Mouse (Mus musculus): ENCODE data around the gene Lpp. TPM values are rescaled to one million over a fixed set of nuclear protein-coding genes. Genes with fewer than 3 reads are reported as not detected.

Lpp gene
- polyA plus RNA-seq, 1 experiment: 18.7 TPM

- TF ChIP-seq CTCF (IDR thresholded peaks at IDR 0.05; ENCODE audit: insufficient read depth, low read length) (no peak), POLR2A (IDR thresholded peaks at IDR 0.05; ENCODE audit: borderline replicate concordance, extremely low read depth, low read depth, low read length) (no peak)
- WGBS: 55% methylated on average over 8 of the region's 8 CpGs
- Histone ChIP-seq H3K4me3 (replicated peaks; ENCODE audit: extremely low read depth, low read depth, low read length) (no peak overlapping the region), H3K4me1 (ENCODE audit: control insufficient read depth, insufficient read depth, low read length) (peaks cover 28% of the 10 kb centered on the region)
- no peak for DNase-seq
These were observed 96.4 kb downstream of the Lpp start for GRCm38 (mm10) chr16:24489516-24490285.

DNA sequence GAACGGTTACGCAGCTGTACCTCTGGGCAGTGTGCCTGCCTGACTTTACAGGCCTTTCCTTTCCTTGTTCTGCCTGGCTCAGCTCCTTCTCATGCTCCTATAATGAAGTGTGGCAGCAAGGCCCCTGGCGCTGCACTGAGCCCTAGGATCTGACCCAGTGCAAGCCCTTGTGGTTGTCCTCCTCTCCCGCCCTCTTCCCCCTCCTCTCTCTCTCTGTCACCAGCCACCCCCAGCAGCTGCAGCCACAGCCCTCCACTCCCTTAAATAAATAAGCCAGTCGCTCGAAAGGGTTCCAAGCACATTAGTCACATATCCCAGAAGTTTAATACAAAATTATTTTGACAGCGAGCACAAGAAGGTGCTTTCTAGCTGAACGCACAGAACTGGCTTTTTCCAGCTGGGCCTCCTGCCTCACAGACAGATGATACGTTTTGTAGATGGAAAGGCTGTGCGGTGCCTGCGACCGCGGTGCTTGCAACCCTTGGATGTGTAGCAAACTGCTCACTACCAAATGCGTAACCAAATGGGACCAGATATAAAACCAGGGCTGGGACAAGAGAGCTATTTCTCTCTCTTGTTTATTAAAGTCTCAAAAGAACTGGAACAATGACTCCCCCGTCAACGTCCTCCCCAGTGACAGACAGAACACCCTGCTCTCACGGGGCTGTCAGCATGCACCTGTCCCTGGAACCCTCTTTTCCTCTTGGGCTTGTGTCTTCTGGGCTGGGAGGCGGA lies 97.6 kb downstream of the Lpp start:
- WGBS: 46% methylated on average over 18 of the region's 18 CpGs
- Histone ChIP-seq H3K4me3 (replicated peaks; ENCODE audit: extremely low read depth, low read depth, low read length) (no peak overlapping the region), H3K4me1 (ENCODE audit: control insufficient read depth, insufficient read depth, low read length) (peaks cover 38% of the 10 kb centered on the region)
- DNase-seq: peak; percentile 45
- TF ChIP-seq CTCF (IDR thresholded peaks at IDR 0.05; ENCODE audit: insufficient read depth, low read length) (no peak), POLR2A (IDR thresholded peaks at IDR 0.05; ENCODE audit: borderline replicate concordance, extremely low read depth, low read depth, low read length) (no peak)

- H3K4me3 ChIP-seq (replicated peaks; ENCODE audit: extremely low read depth, low read depth, low read length): no peak overlapping the region
- DNase-seq: no peak
- TF ChIP-seq POLR2A (IDR thresholded peaks at IDR 0.05; ENCODE audit: borderline replicate concordance, extremely low read depth, low read depth, low read length) (no peak), CTCF (IDR thresholded peaks at IDR 0.05; ENCODE audit: insufficient read depth, low read length) (no peak)
- 73% methylated on average over 2 of the region's 2 CpGs for WGBS
- peaks cover 39% of the 10 kb centered on the region for H3K4me1 ChIP-seq (ENCODE audit: control insufficient read depth, insufficient read depth, low read length)
These were observed 98.1 kb downstream of the Lpp start for GRCm38 (mm10) chr16:24491486-24491758.

DNA sequence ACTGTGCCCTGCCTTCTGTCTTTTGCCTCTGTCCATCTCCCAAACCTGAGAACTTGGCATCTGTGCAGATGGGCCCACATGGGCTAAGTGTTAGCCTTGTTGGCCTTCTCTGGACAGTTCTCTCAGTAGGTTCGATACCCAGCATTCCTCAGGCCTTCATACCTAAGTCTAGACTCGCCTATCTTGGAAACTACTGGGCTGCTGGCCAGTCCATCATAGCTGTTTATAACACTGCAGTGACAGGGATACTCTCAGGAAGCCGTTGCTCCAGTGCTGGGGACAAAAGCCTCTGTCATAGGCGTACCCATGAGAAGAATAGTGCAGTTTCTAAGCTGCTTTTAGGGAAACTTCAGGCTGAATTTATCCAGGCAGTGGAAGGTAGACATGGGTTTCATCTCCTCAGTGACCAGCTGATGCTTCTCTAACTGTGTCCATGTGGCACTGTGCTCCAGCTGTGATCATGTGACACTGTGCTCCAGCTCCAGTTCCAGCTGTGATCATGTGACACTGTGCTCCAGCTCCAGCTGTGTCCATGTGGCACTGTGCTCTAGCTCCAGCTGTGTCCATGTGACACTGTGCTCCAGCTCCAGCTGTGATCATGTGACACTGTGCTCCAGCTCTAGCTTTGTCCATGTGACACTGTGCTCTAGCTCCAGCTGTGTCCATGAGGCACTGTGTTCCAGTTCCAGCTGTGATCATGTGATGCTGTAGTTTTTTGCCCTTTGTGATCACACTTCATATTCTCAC lies 99.1 kb downstream of the Lpp start:
- H3K4me3 ChIP-seq (replicated peaks; ENCODE audit: extremely low read depth, low read depth, low read length): no peak overlapping the region
- no peak for TF ChIP-seq CTCF (IDR thresholded peaks at IDR 0.05; ENCODE audit: insufficient read depth, low read length)
- TF ChIP-seq POLR2A (IDR thresholded peaks at IDR 0.05; ENCODE audit: borderline replicate concordance, extremely low read depth, low read depth, low read length): no peak
- WGBS: 28% methylated on average over 4 of the region's 4 CpGs
- H3K4me1 ChIP-seq (ENCODE audit: control insufficient read depth, insufficient read depth, low read length): peaks cover 39% of the 10 kb centered on the region
- DNase-seq: no peak

DNA sequence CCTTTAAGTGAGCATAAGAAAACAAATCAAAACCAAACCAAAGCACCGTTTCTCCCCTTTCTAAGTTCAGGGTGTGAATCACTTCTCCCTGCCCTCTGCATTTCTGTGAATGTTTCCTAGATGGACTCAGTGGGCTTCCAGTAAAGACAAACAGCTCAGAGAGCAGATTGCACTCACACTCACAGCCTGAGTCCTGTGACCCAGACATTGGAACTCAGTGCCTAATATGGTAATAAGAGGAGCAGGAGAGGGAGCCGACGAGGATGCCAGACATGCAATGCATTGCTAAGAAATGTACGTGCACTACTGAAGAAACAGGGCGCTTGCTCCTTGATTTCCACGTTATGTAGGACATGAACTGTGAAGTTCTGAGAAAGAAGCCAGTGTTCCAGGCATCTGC lies 101.2 kb downstream of the Lpp start:
- no peak for DNase-seq
- peaks cover 33% of the 10 kb centered on the region for H3K4me1 ChIP-seq (ENCODE audit: control insufficient read depth, insufficient read depth, low read length)
- no peak overlapping the region for H3K4me3 ChIP-seq (replicated peaks; ENCODE audit: extremely low read depth, low read depth, low read length)

DNA sequence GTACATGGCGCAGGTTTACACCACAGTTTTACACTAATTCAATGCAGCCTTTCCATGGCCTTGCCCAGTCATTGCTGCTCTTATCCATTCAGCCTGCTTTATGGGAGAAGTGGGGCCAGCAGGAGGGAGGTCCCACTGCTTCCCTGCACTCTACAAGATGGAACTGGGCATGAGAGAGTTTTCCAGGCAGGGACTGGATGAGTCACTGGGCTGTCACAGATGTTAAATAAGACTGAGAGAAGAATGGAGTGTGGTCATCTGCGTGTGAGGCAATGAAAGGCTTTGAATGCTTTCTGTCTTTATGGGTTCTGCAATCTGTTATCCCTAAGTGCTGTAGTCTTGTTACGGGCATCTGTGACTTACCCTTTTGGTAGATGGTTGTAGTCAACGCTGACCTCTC lies 102.2 kb downstream of the Lpp start:
- no peak for TF ChIP-seq CTCF (IDR thresholded peaks at IDR 0.05; ENCODE audit: insufficient read depth, low read length)
- H3K4me3 ChIP-seq (replicated peaks; ENCODE audit: extremely low read depth, low read depth, low read length): no peak overlapping the region
- H3K4me1 ChIP-seq (ENCODE audit: control insufficient read depth, insufficient read depth, low read length): peaks cover 27% of the 10 kb centered on the region
- no peak for DNase-seq
- WGBS: 85% methylated on average over 4 of the region's 4 CpGs

More for the DNA sequence above, 101.2 kb downstream of the Lpp start:
- TF ChIP-seq CTCF (IDR thresholded peaks at IDR 0.05; ENCODE audit: insufficient read depth, low read length): no peak
- TF ChIP-seq POLR2A (IDR thresholded peaks at IDR 0.05; ENCODE audit: borderline replicate concordance, extremely low read depth, low read depth, low read length): no peak
- 48% methylated on average over 6 of the region's 6 CpGs for WGBS

GRCm38 (mm10) chr16:24496635-24497034 lies 103.3 kb downstream of the Lpp start:
- 72% methylated on average over 7 of the region's 7 CpGs for WGBS
- Histone ChIP-seq H3K4me1 (ENCODE audit: control insufficient read depth, insufficient read depth, low read length) (peaks cover 19% of the 10 kb centered on the region), H3K4me3 (replicated peaks; ENCODE audit: extremely low read depth, low read depth, low read length) (no peak overlapping the region)
- TF ChIP-seq POLR2A (IDR thresholded peaks at IDR 0.05; ENCODE audit: borderline replicate concordance, extremely low read depth, low read depth, low read length) (no peak), CTCF (IDR thresholded peaks at IDR 0.05; ENCODE audit: insufficient read depth, low read length) (no peak)
- DNase-seq: no peak

DNA sequence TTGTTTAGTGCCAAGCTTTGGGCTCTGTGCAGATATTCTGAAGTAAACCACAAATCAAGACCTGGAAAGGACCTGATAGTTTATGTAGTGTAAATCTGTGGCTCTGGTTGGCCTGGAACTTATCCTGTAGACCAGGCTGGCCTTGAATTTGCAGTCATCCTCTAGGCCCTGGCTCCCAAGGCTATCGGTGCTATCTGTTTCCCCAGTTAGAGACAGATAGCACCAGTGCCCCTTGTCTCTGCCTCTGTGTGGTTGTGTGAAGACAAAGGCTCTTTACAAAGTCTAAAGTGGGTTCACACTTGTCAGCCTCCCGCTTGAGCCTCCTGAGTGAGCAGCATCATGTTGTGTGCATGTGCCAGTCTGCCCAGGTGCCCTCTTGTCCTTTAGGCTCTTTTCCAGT lies 104.1 kb downstream of the Lpp start:
- whole genome bisulfite sequencing: 93% methylated on average over 2 of the region's 2 CpGs
- Histone ChIP-seq H3K4me3 (replicated peaks; ENCODE audit: extremely low read depth, low read depth, low read length) (no peak overlapping the region), H3K4me1 (ENCODE audit: control insufficient read depth, insufficient read depth, low read length) (peaks cover 16% of the 10 kb centered on the region)
- DNase-seq: no peak
- TF ChIP-seq POLR2A (IDR thresholded peaks at IDR 0.05; ENCODE audit: borderline replicate concordance, extremely low read depth, low read depth, low read length) (no peak), CTCF (IDR thresholded peaks at IDR 0.05; ENCODE audit: insufficient read depth, low read length) (no peak)

DNA sequence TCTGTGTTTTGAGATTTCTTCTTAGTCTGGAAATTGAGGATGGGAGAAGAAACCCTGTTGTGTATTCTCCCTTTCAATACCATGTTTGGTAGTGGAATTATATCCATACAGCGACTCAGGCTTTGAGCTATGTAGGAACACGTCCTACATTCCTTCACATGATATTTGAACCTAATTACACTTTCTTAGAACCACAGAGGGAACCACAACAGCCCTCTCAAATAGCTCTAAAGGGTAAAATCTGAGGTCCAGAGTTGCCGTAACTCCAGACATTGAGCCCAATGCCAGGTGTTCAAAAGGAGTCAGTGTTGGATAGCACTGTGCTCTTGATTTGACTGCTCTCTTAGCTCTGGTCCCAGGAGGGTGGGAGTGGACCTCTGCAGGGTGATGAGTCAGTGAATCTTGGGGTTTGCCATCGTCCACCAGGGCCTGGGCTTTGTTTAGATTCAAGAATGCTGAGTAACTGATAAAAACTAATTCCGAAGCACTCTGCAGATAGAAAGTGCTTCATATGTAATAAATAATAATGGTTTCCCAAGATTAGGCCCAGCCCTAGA lies 104.9 kb downstream of the Lpp start:
- 81% methylated on average over 5 of the region's 5 CpGs for WGBS
- no peak overlapping the region for H3K4me3 ChIP-seq (replicated peaks; ENCODE audit: extremely low read depth, low read depth, low read length)
- DNase-seq: no peak
- no peak for TF ChIP-seq POLR2A (IDR thresholded peaks at IDR 0.05; ENCODE audit: borderline replicate concordance, extremely low read depth, low read depth, low read length)
- no peak for TF ChIP-seq CTCF (IDR thresholded peaks at IDR 0.05; ENCODE audit: insufficient read depth, low read length)
- peaks cover 12% of the 10 kb centered on the region for H3K4me1 ChIP-seq (ENCODE audit: control insufficient read depth, insufficient read depth, low read length)

Measured in lung, adult 2 months (tissue).